Mouse (Mus musculus) heart, embryonic 11.5 days (tissue): ENCODE measurements around the gene Cp. TPM values are rescaled to one million over a fixed set of nuclear protein-coding genes. Genes with fewer than 3 reads are reported as not detected.

Experiments
- polyA plus RNA-seq: library from polyadenylated mRNA; unstranded; fragments of >200 nt; fragmentation: Nextera tagmentation; extraction: Ambion mirVana; gene quantifications from 2 replicates; pipeline ENCODE4 v1.2.1, GENCODE M21; 2014

Gene Cp
- polyA plus RNA-seq, 1 experiment from 2014 or later: 0.33 TPM

Other genes with a start within 250 kb of the Cp start
- 9.7 and 10.0 TPM in 2 replicates for gene Hps3, start 78.3 kb downstream of the Cp start, polyA plus RNA-seq
- 21.8 and 23.2 TPM in 2 replicates for gene Hltf, start 100.8 kb downstream of the Cp start, polyA plus RNA-seq
- 797 and 836 TPM in 2 replicates for gene Gyg, start 198.3 kb downstream of the Cp start, polyA plus RNA-seq